Mouse (Mus musculus) embryonic facial prominence, embryonic 15.5 days (tissue): ENCODE results near the gene Gan. TPM values are rescaled to one million over a fixed set of nuclear protein-coding genes. Genes with fewer than 3 reads are reported as not detected.
A peak's percentile ranks its signal among the peaks of the same experiment; 100 is the strongest.

ENCODE experiments used
- ATAC-seq: fragments of 200-750 bp; cut with Nextera tagmentation; 2 replicates; pipeline ENCODE4 v1.8.0; 2017; ENCODE audit warnings: low read depth, moderate TSS enrichment; ENCODE audit not compliant: insufficient number of reproducible peaks, low FRiP score, low TSS enrichment
- H3K27ac ChIP-seq: fragments of 300-500 bp; sonication (generic); replicated peaks from 2 replicates; pipeline ENCODE4 v1.5.1; 2015; ENCODE audit warnings: mild to moderate bottlenecking, inconsistent platforms
- H3K27me3 ChIP-seq: fragments of 300-500 bp; sonication (generic); 2 replicates; pipeline ENCODE4 v1.6.1; 2015; ENCODE audit warnings: inconsistent platforms
- H3K36me3 ChIP-seq: fragments of 300-500 bp; sonication (generic); 2 replicates; pipeline ENCODE4 v1.6.1; 2015; ENCODE audit warnings: mild to moderate bottlenecking, inconsistent platforms
- H3K4me1 ChIP-seq: fragments of 300-500 bp; sonication (generic); 2 replicates; pipeline ENCODE4 v1.6.1; 2015; ENCODE audit warnings: inconsistent platforms
- H3K4me2 ChIP-seq: fragments of 300-500 bp; sonication (generic); replicated peaks from 2 replicates; pipeline ENCODE4 v1.6.1; 2015; ENCODE audit warnings: mild to moderate bottlenecking, inconsistent platforms
- H3K4me3 ChIP-seq: fragments of 300-500 bp; sonication (generic); replicated peaks from 2 replicates; pipeline ENCODE4 v1.5.1; 2015; ENCODE audit warnings: mild to moderate bottlenecking, inconsistent platforms
- H3K9ac ChIP-seq: fragments of 300-500 bp; sonication (generic); 2 replicates; pipeline ENCODE4 v1.6.1; 2015; ENCODE audit warnings: inconsistent platforms
- H3K9me3 ChIP-seq: fragments of 300-500 bp; sonication (generic); replicated peaks from 2 replicates; pipeline ENCODE4 v1.6.1; 2016; ENCODE audit warnings: inconsistent platforms
- WGBS: fragments of 180-500 bp; shearing (Covaris S2); methylation state at CpG from one replicate; pipeline ENCODE4 v1.1.7; 2015; 5-methylcytosine and 5-hydroxymethylcytosine counted together
- polyA plus RNA-seq: library from polyadenylated mRNA; unstranded; fragments of >200 nt; fragmentation: Nextera tagmentation; extraction: Ambion mirVana; gene quantifications from 2 replicates; pipeline ENCODE4 v1.2.1, GENCODE M21; 2015

Gan gene
- polyA plus RNA-seq, 1 experiment from 2014 or later = 2.9 TPM

DNA sequence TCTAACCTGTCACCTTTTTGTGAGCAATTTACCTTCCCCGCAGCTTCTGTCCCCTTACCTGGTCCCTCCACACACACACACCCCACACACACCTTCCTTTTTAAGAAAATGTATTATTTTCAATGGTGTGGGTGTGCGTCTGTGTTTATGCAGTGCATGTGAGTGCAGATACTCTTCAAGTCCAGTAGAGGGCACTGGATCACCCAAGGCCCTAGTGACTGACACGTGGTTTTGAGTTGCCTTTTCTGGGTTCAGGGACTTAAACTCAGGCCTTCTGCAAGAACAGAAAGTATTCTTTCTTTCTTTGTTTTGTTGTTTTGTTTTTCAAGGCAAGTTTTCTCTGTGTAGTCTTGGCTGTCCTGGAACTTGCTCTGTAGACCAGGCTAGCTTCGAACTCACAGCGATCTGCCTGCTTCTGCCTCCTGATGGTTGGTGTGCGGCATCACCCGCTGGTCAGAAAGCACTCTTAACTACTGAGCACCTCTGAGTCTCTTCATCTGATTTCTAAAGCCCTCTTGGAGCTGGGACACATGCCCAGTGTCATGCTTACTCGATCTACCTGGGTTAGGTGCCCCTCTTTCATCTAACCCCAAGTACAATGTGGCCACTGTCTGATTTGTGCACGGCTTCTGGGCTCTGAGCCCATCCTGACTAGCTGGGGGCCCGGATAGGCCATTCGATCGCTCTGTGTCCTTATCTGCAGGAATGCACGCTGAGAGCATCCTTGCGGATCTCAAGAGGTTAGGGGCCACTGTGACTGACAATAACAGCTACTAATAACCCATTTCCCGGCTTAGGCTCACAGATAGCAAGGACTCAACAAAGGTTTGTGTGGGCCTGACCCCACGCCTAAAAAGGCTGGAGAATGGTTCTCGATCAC is 95.7 kb downstream of the Gan start:
- WGBS = 86% methylated on average over 17 of the region's 17 CpGs
- Histone ChIP-seq H3K9me3 (no peaks in the 10 kb centered on the region), H3K9ac (no peak overlapping the region), H3K27me3 (no peaks in the 10 kb centered on the region), H3K4me2 (no peak overlapping the region), H3K27ac (no peak overlapping the region), H3K4me1 (peaks cover 9% of the 10 kb centered on the region), H3K36me3 (no peaks in the 10 kb centered on the region), H3K4me3 (no peak overlapping the region)
- no peak for ATAC-seq

DNA sequence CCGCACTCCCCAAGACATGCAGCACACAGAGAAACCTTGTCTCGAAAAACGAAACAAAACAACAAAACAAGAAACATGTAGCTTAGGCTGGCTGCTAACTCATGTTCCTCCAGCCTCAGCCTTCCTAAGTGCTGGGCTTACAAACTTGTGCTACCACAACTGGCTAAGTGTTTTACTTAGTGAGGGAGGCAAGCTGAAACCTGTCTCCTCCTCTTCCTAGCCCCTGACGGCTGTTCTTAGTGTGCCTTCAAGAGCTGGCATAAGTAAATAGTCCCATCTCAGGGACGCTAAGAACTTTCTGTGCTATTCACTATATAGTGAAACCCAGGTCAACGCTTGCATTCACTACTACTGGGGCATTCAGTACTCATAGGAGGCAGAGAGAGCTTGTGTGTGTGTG is 96.6 kb downstream of the Gan start:
- no peak for ATAC-seq
- 62% methylated on average over 6 of the region's 6 CpGs for WGBS
- peaks cover 18% of the 10 kb centered on the region for H3K4me1 ChIP-seq
- H3K36me3 ChIP-seq = no peaks in the 10 kb centered on the region
- H3K27ac ChIP-seq = no peak overlapping the region
- no peak overlapping the region for H3K9ac ChIP-seq
- H3K4me2 ChIP-seq = no peak overlapping the region
- H3K4me3 ChIP-seq = no peak overlapping the region
- no peaks in the 10 kb centered on the region for H3K9me3 ChIP-seq
- no peaks in the 10 kb centered on the region for H3K27me3 ChIP-seq

DNA sequence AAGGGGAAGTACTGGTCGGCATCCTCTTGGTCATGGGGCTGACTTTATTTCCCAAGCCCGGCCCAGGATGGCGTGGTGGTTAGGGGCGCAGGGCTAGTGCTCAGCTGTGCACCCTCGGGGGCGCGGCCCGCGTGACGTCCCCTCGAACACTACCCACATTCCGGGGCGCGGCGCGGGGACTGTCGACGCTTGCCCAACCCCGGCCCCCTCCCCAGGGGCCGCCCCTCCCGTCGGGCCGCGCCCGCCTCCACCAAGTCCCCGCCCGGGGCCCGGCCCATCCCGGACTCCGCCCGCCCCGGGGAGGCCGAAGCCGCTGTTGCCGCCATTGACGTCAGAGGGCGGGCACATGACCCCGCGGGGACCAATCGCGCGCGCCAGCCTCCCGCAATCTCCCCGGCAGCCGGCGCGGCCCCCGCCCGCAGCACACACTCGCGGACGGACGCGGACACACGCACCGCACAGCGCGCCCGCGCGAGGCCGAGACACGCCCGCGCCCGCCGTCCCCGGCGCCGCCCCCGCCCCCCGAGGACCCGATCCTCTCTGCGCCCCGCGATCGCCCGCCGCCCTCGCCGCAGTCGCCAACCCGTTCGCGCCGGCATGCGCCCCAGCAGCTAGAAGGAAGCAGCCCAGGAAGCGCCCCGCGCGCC is 98.5 kb downstream of the Gan start:
- no peaks in the 10 kb centered on the region for H3K36me3 ChIP-seq
- WGBS = under 1% methylated on average over 60 of the region's 92 CpGs
- ATAC-seq = peak; percentile 93
- no peaks in the 10 kb centered on the region for H3K27me3 ChIP-seq
- peak overlapping the region; percentile 95 for H3K4me3 ChIP-seq
- H3K9me3 ChIP-seq = no peaks in the 10 kb centered on the region
- H3K9ac ChIP-seq = peak overlapping the region; percentile 74
- peaks cover 36% of the 10 kb centered on the region for H3K4me1 ChIP-seq
- H3K27ac ChIP-seq = peak overlapping the region; percentile 91
- H3K4me2 ChIP-seq = peak overlapping the region; percentile 84

- WGBS = under 1% methylated on average over 50 of the region's 65 CpGs
- H3K4me3 ChIP-seq = peak within 1 kb of the TSS; percentile 95
- H3K9me3 ChIP-seq = no peaks in the 10 kb centered on the region
- H3K4me2 ChIP-seq = peak within 1 kb of the TSS; percentile 84
- peak within 1 kb of the TSS; percentile 91 for H3K27ac ChIP-seq
- no peaks in the 10 kb centered on the region for H3K27me3 ChIP-seq
- H3K36me3 ChIP-seq = no peaks in the 10 kb centered on the region
- ATAC-seq = peak; percentile 4
- H3K4me1 ChIP-seq = peaks cover 44% of the 10 kb centered on the region
- H3K9ac ChIP-seq = peak within 1 kb of the TSS; percentile 74
Measured at GRCm38 (mm10) chr8:117257029-117257820, 99.3 kb downstream of the Gan start, which contains the start of gene Cmip. Cmip (plus strand) TSS chr8:117257064.

DNA sequence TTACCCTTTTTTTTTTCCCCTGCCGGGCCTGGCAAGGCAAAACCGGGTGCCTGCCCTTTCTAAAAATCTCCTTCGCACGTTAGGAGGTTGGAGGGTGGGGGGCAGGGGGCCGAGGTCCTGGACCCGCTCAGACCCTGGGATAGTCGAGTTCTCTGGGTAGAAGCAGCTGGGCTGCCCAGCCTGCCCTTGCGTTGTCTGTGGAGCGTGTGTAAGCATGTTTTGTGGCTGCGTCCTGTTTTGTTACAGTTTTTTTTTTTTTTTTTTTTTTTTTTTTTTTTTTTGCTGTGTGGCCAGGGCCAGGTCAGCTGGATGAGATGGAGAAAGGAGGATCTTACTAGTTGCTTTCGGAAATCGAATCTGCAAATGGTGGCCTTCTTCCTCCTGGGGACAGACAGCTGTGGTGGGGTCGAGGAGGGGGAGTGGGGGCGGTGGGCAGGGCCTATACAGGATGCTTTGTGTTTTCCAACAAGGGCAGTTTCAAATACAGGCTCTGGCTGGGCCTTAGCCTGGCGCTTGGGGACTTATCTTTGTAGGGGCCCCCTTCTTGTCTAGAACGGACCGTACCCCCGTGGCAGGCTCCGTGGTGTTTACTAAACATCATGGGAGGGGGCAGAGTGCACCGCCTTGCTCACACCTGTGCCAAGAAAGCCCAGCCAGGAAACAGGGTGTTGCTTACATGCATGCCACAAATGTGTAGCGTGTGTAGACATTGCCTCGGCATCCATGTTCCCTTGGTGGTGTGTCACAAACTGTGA is 100.1 kb downstream of the Gan start:
- no peak for ATAC-seq
- Histone ChIP-seq H3K9ac (peak overlapping the region; percentile 74), H3K27ac (peak overlapping the region; percentile 91), H3K4me2 (peak overlapping the region; percentile 84), H3K36me3 (no peaks in the 10 kb centered on the region), H3K27me3 (no peaks in the 10 kb centered on the region), H3K4me3 (peak overlapping the region; percentile 95), H3K9me3 (no peaks in the 10 kb centered on the region), H3K4me1 (peaks cover 50% of the 10 kb centered on the region)
- WGBS = 1% methylated on average over 22 of the region's 22 CpGs

DNA sequence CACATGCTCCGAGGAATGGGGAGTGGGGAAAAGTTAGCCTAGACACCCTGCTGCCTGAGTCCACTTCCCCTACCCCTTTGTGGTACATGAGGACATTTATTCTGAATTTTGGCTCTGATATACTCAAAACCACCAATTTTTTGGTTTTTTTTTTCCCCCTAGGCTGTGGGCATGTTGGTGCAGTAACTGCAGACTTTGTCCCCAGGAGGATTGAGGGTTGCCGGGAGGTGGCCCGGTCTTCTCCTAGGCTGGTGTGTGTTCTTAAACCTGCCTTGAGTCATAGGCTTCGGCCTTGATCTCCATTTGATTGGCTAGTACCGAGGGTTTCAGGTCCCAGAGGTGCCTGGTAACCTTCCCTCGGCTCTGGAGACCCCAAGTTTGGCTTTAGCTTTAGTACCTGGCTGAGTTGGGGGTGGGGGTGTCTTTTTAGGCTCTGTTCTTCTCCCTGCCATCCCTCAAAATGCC is 100.7 kb downstream of the Gan start:
- H3K4me1 ChIP-seq = peaks cover 56% of the 10 kb centered on the region
- no peaks in the 10 kb centered on the region for H3K36me3 ChIP-seq
- no peak for ATAC-seq
- peak overlapping the region; percentile 74 for H3K9ac ChIP-seq
- H3K4me3 ChIP-seq = peak overlapping the region; percentile 95
- peak overlapping the region; percentile 84 for H3K4me2 ChIP-seq
- no peaks in the 10 kb centered on the region for H3K27me3 ChIP-seq
- no peaks in the 10 kb centered on the region for H3K9me3 ChIP-seq
- H3K27ac ChIP-seq = peak overlapping the region; percentile 91
- WGBS = 21% methylated on average over 6 of the region's 6 CpGs

GRCm38 (mm10) chr8:117259431-117260001 is 101.6 kb downstream of the Gan start:
- no peaks in the 10 kb centered on the region for H3K27me3 ChIP-seq
- H3K36me3 ChIP-seq = no peaks in the 10 kb centered on the region
- H3K27ac ChIP-seq = peak overlapping the region; percentile 91; the same call in 1 of the 2 replicates
- 49% methylated on average over 11 of the region's 11 CpGs for WGBS
- H3K4me3 ChIP-seq = peak overlapping the region; percentile 95
- no peak for ATAC-seq
- H3K9me3 ChIP-seq = no peaks in the 10 kb centered on the region
- H3K4me2 ChIP-seq = peak overlapping the region; percentile 84
- H3K4me1 ChIP-seq = peaks cover 56% of the 10 kb centered on the region
- H3K9ac ChIP-seq = no peak overlapping the region; the same call in 1 of the 2 replicates

- H3K9me3 ChIP-seq = no peaks in the 10 kb centered on the region
- H3K36me3 ChIP-seq = no peaks in the 10 kb centered on the region
- 20% methylated on average over 14 of the region's 14 CpGs for WGBS
- peak overlapping the region; percentile 95; the same call in 1 of the 2 replicates for H3K4me3 ChIP-seq
- ATAC-seq = no peak
- H3K4me1 ChIP-seq = peaks cover 56% of the 10 kb centered on the region
- H3K9ac ChIP-seq = no peak overlapping the region
- peak overlapping the region; percentile 55; the same call in 1 of the 2 replicates for H3K27ac ChIP-seq
- no peaks in the 10 kb centered on the region for H3K27me3 ChIP-seq
- H3K4me2 ChIP-seq = peak overlapping the region; percentile 84
Measured at GRCm38 (mm10) chr8:117260234-117260929, 102.4 kb downstream of the Gan start.

- Histone ChIP-seq H3K4me2 (peak overlapping the region; percentile 84), H3K9ac (no peak overlapping the region), H3K4me1 (peaks cover 55% of the 10 kb centered on the region), H3K9me3 (no peaks in the 10 kb centered on the region), H3K27ac (0 out of 2 replicates have a peak overlapping the region, but pooled peaks have one; percentile 55), H3K4me3 (peak overlapping the region; percentile 95; the same call in 1 of the 2 replicates), H3K27me3 (no peaks in the 10 kb centered on the region), H3K36me3 (no peaks in the 10 kb centered on the region)
- 21% methylated on average over 14 of the region's 14 CpGs for whole genome bisulfite sequencing
- ATAC-seq = no peak
Measured at GRCm38 (mm10) chr8:117260930-117261475, 103.1 kb downstream of the Gan start.
